Mouse (Mus musculus) lung, embryonic 16.5 days (tissue): ENCODE measurements around the gene Rad50. TPM values are rescaled to one million over a fixed set of nuclear protein-coding genes. Genes with fewer than 3 reads are reported as not detected.

Experiments
- ATAC-seq: fragments of 200-750 bp; cut with Nextera tagmentation; 2 replicates; pipeline ENCODE4 v1.8.0; 2017; ENCODE audit warnings: low read depth, mild to moderate bottlenecking, moderate library complexity
- H3K27ac ChIP-seq: fragments of 300-500 bp; sonication (generic); 2 replicates; pipeline ENCODE4 v1.5.1; 2014; ENCODE audit warnings: mild to moderate bottlenecking, control low read depth, low read length
- H3K27me3 ChIP-seq: fragments of 300-500 bp; sonication (generic); 2 replicates; pipeline ENCODE4 v1.6.1; 2014; ENCODE audit warnings: low read depth, low read length, mixed read lengths; ENCODE audit not compliant: control insufficient read depth, insufficient read depth
- H3K36me3 ChIP-seq: fragments of 300-500 bp; sonication (generic); 2 replicates; pipeline ENCODE4 v1.6.1; 2014; ENCODE audit warnings: low read length; ENCODE audit not compliant: control insufficient read depth, insufficient read depth
- H3K4me1 ChIP-seq: fragments of 300-500 bp; sonication (generic); replicated peaks from 2 replicates; pipeline ENCODE4 v1.6.1; 2014; ENCODE audit warnings: low read length, mixed read lengths; ENCODE audit not compliant: control insufficient read depth, insufficient read depth
- H3K4me2 ChIP-seq: fragments of 300-500 bp; sonication (generic); 2 replicates; pipeline ENCODE4 v1.6.1; 2014; ENCODE audit warnings: low read depth, low read length, control low read depth
- H3K4me3 ChIP-seq: fragments of 300-500 bp; sonication (generic); 2 replicates; pipeline ENCODE4 v1.5.1; 2014; ENCODE audit warnings: mild to moderate bottlenecking, low read length, control low read depth
- H3K9ac ChIP-seq: fragments of 300-500 bp; sonication (generic); 2 replicates; pipeline ENCODE4 v1.6.1; 2014; ENCODE audit warnings: low read length, control low read depth
- H3K9me3 ChIP-seq: fragments of 300-500 bp; sonication (generic); 2 replicates; pipeline ENCODE4 v1.6.1; 2016; ENCODE audit warnings: low read length; ENCODE audit not compliant: control insufficient read depth
- WGBS: fragments of 180-500 bp; shearing (Covaris S2); extraction: QIAGEN DNeasy Blood & Tissue Kit; methylation state at CpG from one replicate; pipeline ENCODE4 v1.1.7; 2014; 5-methylcytosine and 5-hydroxymethylcytosine counted together
- polyA plus RNA-seq: library from polyadenylated mRNA; unstranded; fragments of >200 nt; fragmentation: Nextera tagmentation; extraction: Ambion mirVana; gene quantifications from 2 replicates; pipeline ENCODE4 v1.2.1, GENCODE M21; 2015

Gene Rad50
- polyA plus RNA-seq, result 29.5 and 33.7 TPM in 2 replicates

- peak; percentile 98 for ATAC-seq
- Histone ChIP-seq H3K27me3 (no peaks in the 10 kb centered on the region), H3K9me3 (no peaks in the 10 kb centered on the region), H3K9ac (peak within 1 kb of the TSS; percentile 77), H3K36me3 (no peaks in the 10 kb centered on the region; the same call in 1 of the 2 replicates), H3K4me3 (peak within 1 kb of the TSS; percentile 82), H3K4me2 (peak within 1 kb of the TSS; percentile 88), H3K4me1 (peaks cover 7% of the 10 kb centered on the region; the same call in 1 of the 2 replicates), H3K27ac (peak within 1 kb of the TSS; percentile 87)
- 3% methylated on average over 55 of the region's 55 CpGs for WGBS
These were observed at the start of gene Rad50 for GRCm38 (mm10) chr11:53706934-53707717. Gene Rad50 (minus strand): TSS chr11:53707319.

GRCm38 (mm10) chr11:53755011-53755595 lies 48.0 kb upstream of the Rad50 start:
- H3K27ac ChIP-seq, result no peak overlapping the region
- H3K27me3 ChIP-seq, result no peaks in the 10 kb centered on the region
- no peak overlapping the region for H3K4me3 ChIP-seq
- H3K9me3 ChIP-seq, result no peaks in the 10 kb centered on the region
- peaks cover 7% of the 10 kb centered on the region for H3K4me1 ChIP-seq
- no peak for ATAC-seq
- WGBS, result 73% methylated on average over 12 of the region's 12 CpGs
- no peak overlapping the region for H3K4me2 ChIP-seq
- H3K9ac ChIP-seq, result no peak overlapping the region
- no peaks in the 10 kb centered on the region for H3K36me3 ChIP-seq

GRCm38 (mm10) chr11:53749716-53750352 lies 42.7 kb upstream of the Rad50 start:
- no peak overlapping the region for H3K4me3 ChIP-seq
- H3K36me3 ChIP-seq, result no peaks in the 10 kb centered on the region
- ATAC-seq, result no peak
- WGBS, result 57% methylated on average over 5 of the region's 5 CpGs
- H3K9me3 ChIP-seq, result no peaks in the 10 kb centered on the region
- no peak overlapping the region for H3K27ac ChIP-seq
- no peaks in the 10 kb centered on the region for H3K27me3 ChIP-seq
- no peak overlapping the region for H3K9ac ChIP-seq
- no peaks in the 10 kb centered on the region for H3K4me1 ChIP-seq
- H3K4me2 ChIP-seq, result no peak overlapping the region

GRCm38 (mm10) chr11:53749306-53749705 lies 42.2 kb upstream of the Rad50 start:
- Histone ChIP-seq H3K4me3 (no peak overlapping the region), H3K4me1 (no peaks in the 10 kb centered on the region), H3K36me3 (no peaks in the 10 kb centered on the region), H3K4me2 (no peak overlapping the region), H3K27ac (no peak overlapping the region), H3K9ac (no peak overlapping the region), H3K27me3 (no peaks in the 10 kb centered on the region), H3K9me3 (no peaks in the 10 kb centered on the region)
- WGBS, result 51% methylated on average over 4 of the region's 4 CpGs
- ATAC-seq, result no peak

GRCm38 (mm10) chr11:53748614-53749013 lies 41.5 kb upstream of the Rad50 start:
- H3K9me3 ChIP-seq, result no peaks in the 10 kb centered on the region
- no peaks in the 10 kb centered on the region for H3K4me1 ChIP-seq
- no peak overlapping the region for H3K4me2 ChIP-seq
- H3K27me3 ChIP-seq, result no peaks in the 10 kb centered on the region
- 95% methylated on average over 6 of the region's 6 CpGs for WGBS
- no peaks in the 10 kb centered on the region for H3K36me3 ChIP-seq
- H3K4me3 ChIP-seq, result no peak overlapping the region
- H3K9ac ChIP-seq, result no peak overlapping the region
- no peak for ATAC-seq
- no peak overlapping the region for H3K27ac ChIP-seq

GRCm38 (mm10) chr11:53747985-53748384 lies 40.9 kb upstream of the Rad50 start:
- Histone ChIP-seq H3K27me3 (no peaks in the 10 kb centered on the region), H3K4me3 (no peak overlapping the region), H3K36me3 (no peaks in the 10 kb centered on the region), H3K4me1 (no peaks in the 10 kb centered on the region), H3K9ac (no peak overlapping the region), H3K9me3 (no peaks in the 10 kb centered on the region), H3K27ac (no peak overlapping the region), H3K4me2 (no peak overlapping the region)
- ATAC-seq, result no peak
- 84% methylated on average over 9 of the region's 9 CpGs for WGBS

- H3K4me1 ChIP-seq, result no peaks in the 10 kb centered on the region
- H3K4me2 ChIP-seq, result no peak overlapping the region
- WGBS, result 86% methylated on average over 2 of the region's 2 CpGs
- no peak overlapping the region for H3K27ac ChIP-seq
- no peaks in the 10 kb centered on the region for H3K9me3 ChIP-seq
- H3K36me3 ChIP-seq, result no peaks in the 10 kb centered on the region
- ATAC-seq, result no peak
- no peak overlapping the region for H3K9ac ChIP-seq
- no peaks in the 10 kb centered on the region for H3K27me3 ChIP-seq
- no peak overlapping the region for H3K4me3 ChIP-seq
These were observed 38.1 kb upstream of the Rad50 start for GRCm38 (mm10) chr11:53745260-53745659.

- peak; percentile 71; the same call in 1 of the 2 replicates for ATAC-seq
- Histone ChIP-seq H3K9me3 (no peaks in the 10 kb centered on the region), H3K27me3 (no peaks in the 10 kb centered on the region), H3K9ac (no peak overlapping the region), H3K36me3 (no peaks in the 10 kb centered on the region), H3K27ac (no peak overlapping the region), H3K4me3 (no peak overlapping the region), H3K4me2 (no peak overlapping the region), H3K4me1 (no peaks in the 10 kb centered on the region)
- WGBS, result 24% methylated on average over 5 of the region's 5 CpGs
These were observed 35.2 kb upstream of the Rad50 start for GRCm38 (mm10) chr11:53742353-53742752.

GRCm38 (mm10) chr11:53737573-53737946 lies 30.4 kb upstream of the Rad50 start:
- no peaks in the 10 kb centered on the region for H3K9me3 ChIP-seq
- H3K4me3 ChIP-seq, result no peak overlapping the region
- no peaks in the 10 kb centered on the region for H3K27me3 ChIP-seq
- WGBS, result 30% methylated on average over 6 of the region's 6 CpGs
- H3K4me1 ChIP-seq, result no peaks in the 10 kb centered on the region
- H3K9ac ChIP-seq, result no peak overlapping the region
- no peaks in the 10 kb centered on the region for H3K36me3 ChIP-seq
- peak overlapping the region; percentile 37 for H3K27ac ChIP-seq
- peak; percentile 71 for ATAC-seq
- no peak overlapping the region for H3K4me2 ChIP-seq
